Comparison of ENCODE assay signal across 20 mouse cellular contexts in genomic region chr14:76454673-76455072, GRCm38 (mm10). TPM values are rescaled to one million over a fixed set of nuclear protein-coding genes. Genes with fewer than 3 reads are reported as not detected.
DNase-seq lines count a peak whose midpoint lies in the region; ATAC-seq and TF ChIP-seq lines count a peak whose summit lies in the region.
"Had no signal": no experiment of that assay in that cellular context is flagged by ENCODE, and none has a peak within 500 bp of the region (broad histone marks: within the 10 kb centered on the region; RNA-seq: fewer than 3 reads in every experiment).

No protein-coding gene starts in this region.

- WGBS in forebrain, embryonic 14.5 days = 51% methylated on average over 5 of the region's 5 CpGs
- 87% methylated on average over 3 of the region's 5 CpGs for WGBS in forebrain, embryonic 11.5 days
- WGBS in hindbrain, embryonic 15.5 days = 51% methylated on average over 5 of the region's 5 CpGs
- WGBS in hindbrain, embryonic 12.5 days = 63% methylated on average over 4 of the region's 5 CpGs
- 57% methylated on average over 4 of the region's 5 CpGs for WGBS in midbrain, postnatal 0 days
- 54% methylated on average over 5 of the region's 5 CpGs for WGBS in midbrain, embryonic 15.5 days
- 86% methylated on average over 5 of the region's 5 CpGs for WGBS in thymus, adult 2 months

- peak; percentile 38; the same call in 1 of the 2 replicates for ATAC-seq in forebrain, embryonic 14.5 days
- ATAC-seq in forebrain, embryonic 11.5 days (replicated peaks; ENCODE audit: low FRiP score) = no peak
- ATAC-seq in hindbrain, embryonic 15.5 days (ENCODE audit: low FRiP score, low read depth) = no peak
- ATAC-seq in hindbrain, embryonic 12.5 days (ENCODE audit: low FRiP score) = no peak
- ATAC-seq in midbrain, postnatal 0 days (ENCODE audit: low FRiP score) = 0 out of 2 replicates have a peak, but pooled peaks have one; percentile 54
- no peak for ATAC-seq in midbrain, embryonic 15.5 days (replicated peaks)
- ATAC-seq: intestine, postnatal 0 days had no signal

- H3K4me3 ChIP-seq in forebrain, embryonic 14.5 days (ENCODE audit: low read depth, low read length) = no peak overlapping the region
- H3K4me3 ChIP-seq in forebrain, embryonic 11.5 days (ENCODE audit: low read depth, low read length) = no peak overlapping the region
- H3K4me3 ChIP-seq in hindbrain, embryonic 15.5 days = no peak overlapping the region
- no peak overlapping the region for H3K4me3 ChIP-seq in hindbrain, embryonic 12.5 days
- no peak overlapping the region for H3K4me3 ChIP-seq in midbrain, postnatal 0 days (ENCODE audit: low read depth, low read length)
- H3K4me3 ChIP-seq in midbrain, embryonic 15.5 days = no peak overlapping the region
- no peak overlapping the region for H3K4me3 ChIP-seq in thymus, adult 2 months (ENCODE audit: control insufficient read depth, insufficient read depth, low read length)
- H3K4me3 ChIP-seq: embryonic facial prominence, embryonic 15.5 days; megakaryocyte, embryonic 14.5 days; neural tube, embryonic 13.5 days had no signal

- H3K36me3 ChIP-seq in forebrain, embryonic 14.5 days (ENCODE audit: control insufficient read depth, insufficient read depth, low read length) = 0 out of 2 replicates have a peak, but pooled peaks cover 13% of the 10 kb centered on the region
- H3K36me3 ChIP-seq in forebrain, embryonic 11.5 days (ENCODE audit: control insufficient read depth, insufficient read depth, low read length) = no peaks in the 10 kb centered on the region
- no peaks in the 10 kb centered on the region for H3K36me3 ChIP-seq in hindbrain, embryonic 15.5 days
- no peaks in the 10 kb centered on the region for H3K36me3 ChIP-seq in hindbrain, embryonic 12.5 days
- 0 out of 2 replicates have a peak, but pooled peaks cover 3% of the 10 kb centered on the region for H3K36me3 ChIP-seq in midbrain, postnatal 0 days (ENCODE audit: insufficient read depth, low read length)
- 0 out of 2 replicates have a peak, but pooled peaks cover 3% of the 10 kb centered on the region for H3K36me3 ChIP-seq in midbrain, embryonic 15.5 days (replicated peaks)
- H3K36me3 ChIP-seq in thymus, adult 2 months (ENCODE audit: control insufficient read depth, insufficient read depth, low read length) = no peaks in the 10 kb centered on the region
- H3K36me3 ChIP-seq: embryonic facial prominence, embryonic 15.5 days had no signal

- H3K4me1 ChIP-seq in forebrain, embryonic 14.5 days (ENCODE audit: control insufficient read depth, insufficient read depth, low read length) = peaks cover 10% of the 10 kb centered on the region
- H3K4me1 ChIP-seq in forebrain, embryonic 11.5 days (replicated peaks; ENCODE audit: control insufficient read depth, insufficient read depth, low read length) = no peaks in the 10 kb centered on the region
- peaks cover 21% of the 10 kb centered on the region for H3K4me1 ChIP-seq in hindbrain, embryonic 15.5 days (replicated peaks)
- peaks cover 13% of the 10 kb centered on the region; the same call in 1 of the 2 replicates for H3K4me1 ChIP-seq in hindbrain, embryonic 12.5 days
- H3K4me1 ChIP-seq in midbrain, postnatal 0 days (ENCODE audit: insufficient read depth, low read length) = no peaks in the 10 kb centered on the region
- peaks cover 16% of the 10 kb centered on the region; the same call in 1 of the 2 replicates for H3K4me1 ChIP-seq in midbrain, embryonic 15.5 days
- H3K4me1 ChIP-seq in thymus, adult 2 months (replicated peaks; ENCODE audit: control insufficient read depth, insufficient read depth, low read length) = no peaks in the 10 kb centered on the region
- H3K4me1 ChIP-seq: megakaryocyte, embryonic 14.5 days had no signal

- no peak overlapping the region for H3K9ac ChIP-seq in forebrain, embryonic 14.5 days (ENCODE audit: low read length)
- no peak overlapping the region for H3K9ac ChIP-seq in forebrain, embryonic 11.5 days (ENCODE audit: low read length)
- H3K9ac ChIP-seq in hindbrain, embryonic 15.5 days = no peak overlapping the region
- no peak overlapping the region for H3K9ac ChIP-seq in hindbrain, embryonic 12.5 days
- H3K9ac ChIP-seq in midbrain, postnatal 0 days (replicated peaks; ENCODE audit: low read length, poor library complexity, severe bottlenecking) = no peak overlapping the region
- no peak overlapping the region for H3K9ac ChIP-seq in midbrain, embryonic 15.5 days
- H3K9ac ChIP-seq: embryonic facial prominence, embryonic 15.5 days; neural tube, embryonic 13.5 days had no signal

- no peak for TF ChIP-seq POLR2A in thymus, adult 2 months (IDR thresholded peaks at IDR 0.05; ENCODE audit: control insufficient read depth, extremely low read depth, insufficient read depth, low read length, poor library complexity)

- H3K4me2 ChIP-seq in forebrain, embryonic 14.5 days (ENCODE audit: low read length) = no peak overlapping the region
- H3K4me2 ChIP-seq in forebrain, embryonic 11.5 days (ENCODE audit: low read depth, low read length, severe bottlenecking) = no peak overlapping the region
- H3K4me2 ChIP-seq in hindbrain, embryonic 15.5 days = no peak overlapping the region
- H3K4me2 ChIP-seq in hindbrain, embryonic 12.5 days (replicated peaks) = no peak overlapping the region
- no peak overlapping the region for H3K4me2 ChIP-seq in midbrain, postnatal 0 days (ENCODE audit: low read depth, low read length, poor library complexity, severe bottlenecking)
- no peak overlapping the region for H3K4me2 ChIP-seq in midbrain, embryonic 15.5 days
- H3K4me2 ChIP-seq: embryonic facial prominence, embryonic 15.5 days; liver, embryonic 11.5 days; neural tube, embryonic 13.5 days had no signal

- H3K9me3 ChIP-seq in forebrain, embryonic 14.5 days (replicated peaks; ENCODE audit: control insufficient read depth, low read length) = no peaks in the 10 kb centered on the region
- H3K9me3 ChIP-seq in forebrain, embryonic 11.5 days (ENCODE audit: control insufficient read depth, low read length) = no peaks in the 10 kb centered on the region
- H3K9me3 ChIP-seq in hindbrain, embryonic 15.5 days = no peaks in the 10 kb centered on the region
- no peaks in the 10 kb centered on the region for H3K9me3 ChIP-seq in hindbrain, embryonic 12.5 days (replicated peaks)
- no peaks in the 10 kb centered on the region for H3K9me3 ChIP-seq in midbrain, postnatal 0 days (ENCODE audit: low read length)
- H3K9me3 ChIP-seq in midbrain, embryonic 15.5 days = no peaks in the 10 kb centered on the region
- H3K9me3 ChIP-seq: embryonic facial prominence, embryonic 15.5 days; megakaryocyte, embryonic 14.5 days; neural tube, embryonic 13.5 days had no signal

- no peak for TF ChIP-seq CTCF in midbrain, postnatal 0 days (IDR thresholded peaks at IDR 0.05)
- no peak for TF ChIP-seq CTCF in thymus, adult 2 months (IDR thresholded peaks at IDR 0.05; ENCODE audit: borderline replicate concordance, control insufficient read depth, extremely low read depth, insufficient read depth, low read length, poor library complexity)

- H3K27ac ChIP-seq in forebrain, embryonic 14.5 days (ENCODE audit: low read depth, low read length) = no peak overlapping the region
- no peak overlapping the region for H3K27ac ChIP-seq in forebrain, embryonic 11.5 days (ENCODE audit: low read depth, low read length)
- 0 out of 2 replicates have a peak overlapping the region, but pooled peaks have one; percentile 14 for H3K27ac ChIP-seq in hindbrain, embryonic 15.5 days (replicated peaks)
- no peak overlapping the region for H3K27ac ChIP-seq in hindbrain, embryonic 12.5 days
- H3K27ac ChIP-seq in midbrain, postnatal 0 days (ENCODE audit: low read depth, low read length) = no peak overlapping the region
- no peak overlapping the region for H3K27ac ChIP-seq in midbrain, embryonic 15.5 days
- no peak overlapping the region for H3K27ac ChIP-seq in thymus, adult 2 months (ENCODE audit: control insufficient read depth, insufficient read depth, low read length)
- H3K27ac ChIP-seq: embryonic facial prominence, embryonic 15.5 days; kidney, postnatal 0 days; neural tube, embryonic 13.5 days had no signal

- no peaks in the 10 kb centered on the region for H3K27me3 ChIP-seq in forebrain, embryonic 14.5 days (replicated peaks; ENCODE audit: control insufficient read depth, insufficient read depth, low read length)
- no peaks in the 10 kb centered on the region for H3K27me3 ChIP-seq in forebrain, embryonic 11.5 days (ENCODE audit: control insufficient read depth, insufficient read depth, low read length)
- H3K27me3 ChIP-seq in hindbrain, embryonic 15.5 days = no peaks in the 10 kb centered on the region
- no peaks in the 10 kb centered on the region for H3K27me3 ChIP-seq in hindbrain, embryonic 12.5 days
- H3K27me3 ChIP-seq in midbrain, postnatal 0 days (ENCODE audit: insufficient read depth, low read length) = no peaks in the 10 kb centered on the region
- H3K27me3 ChIP-seq in midbrain, embryonic 15.5 days (replicated peaks) = no peaks in the 10 kb centered on the region
- H3K27me3 ChIP-seq in thymus, adult 2 months (ENCODE audit: control insufficient read depth, insufficient read depth, low read length) = no peaks in the 10 kb centered on the region
- H3K27me3 ChIP-seq: embryonic facial prominence, embryonic 15.5 days; neural tube, embryonic 13.5 days had no signal

- DNase-seq in forebrain, embryonic 14.5 days (ENCODE audit: low spot score) = peak; percentile 64
- DNase-seq in forebrain, embryonic 11.5 days (ENCODE audit: low spot score) = no peak
- DNase-seq in midbrain, postnatal 0 days (ENCODE audit: low spot score) = peak; percentile 59
- DNase-seq in thymus, adult 2 months = no peak
- DNase-seq in adrenal gland, postnatal 4 days (ENCODE audit: low spot score in 2 of 2) = no peak
- DNase-seq: adrenal gland, postnatal 25 days; cerebellum, postnatal 36 days; heart, postnatal 4 days; lung, adult 18-20 months; right cerebral cortex, postnatal 25 days; thymus, postnatal 4 days had no signal

RNA-seq across cellular contexts. Expression of gene Tsc22d1, which starts 39.9 kb away (rescaled TPM):
- 854 and 922 TPM in 2 replicates for polyA plus RNA-seq in forebrain, embryonic 14.5 days (2014; fragmentation: Nextera tagmentation; extraction: Ambion mirVana)
- polyA plus RNA-seq in forebrain, embryonic 11.5 days (2014; fragmentation: Nextera tagmentation; extraction: Ambion mirVana) = 484 and 510 TPM in 2 replicates
- 767 and 770 TPM in 2 replicates for polyA plus RNA-seq in hindbrain, embryonic 15.5 days (2015; fragmentation: Nextera tagmentation; extraction: Ambion mirVana)
- polyA plus RNA-seq in hindbrain, embryonic 12.5 days (2016; fragmentation: Nextera tagmentation; extraction: Ambion mirVana) = 458 and 517 TPM in 2 replicates
- 574 and 673 TPM in 2 replicates for total RNA-seq in midbrain, postnatal 0 days (2014; rRNA removed)
- 603 and 649 TPM in 2 replicates for polyA plus RNA-seq in midbrain, postnatal 0 days (2015; fragmentation: Nextera tagmentation; extraction: Ambion mirVana)
- polyA plus RNA-seq in midbrain, embryonic 15.5 days (2015; fragmentation: Nextera tagmentation; extraction: Ambion mirVana) = 792 and 811 TPM in 2 replicates
- polyA plus RNA-seq in thymus, adult 2 months (2012; rRNA removed) = 126 and 142 TPM in 2 replicates
- 1,000 to 10,000 TPM; 1,342 to 1,567 TPM for total RNA-seq in adrenal gland, postnatal 4 days (2021)

Comparison
In these comparisons a context has a peak if more than half of its experiments do, and no peak if none do; other contexts are left out.
1. ATAC-seq: peak in forebrain, embryonic 14.5 days (single experiment) and midbrain, postnatal 0 days (single experiment); none in forebrain, embryonic 11.5 days (single experiment), hindbrain, embryonic 15.5 days (single experiment), hindbrain, embryonic 12.5 days (single experiment) and midbrain, embryonic 15.5 days (single experiment).
2. DNase-seq: peak in forebrain, embryonic 14.5 days (single experiment) and midbrain, postnatal 0 days (single experiment); none in forebrain, embryonic 11.5 days (single experiment), thymus, adult 2 months (single experiment) and adrenal gland, postnatal 4 days (0 of 2).